Mouse (Mus musculus) cerebellum, postnatal 4 days (tissue): Measurements from ENCODE around the gene Olfr635.
"Not testable (repeated sequence)": the region's sequence is repeated elsewhere in the genome, so short reads cannot be mapped to it uniquely, and the experiment has no call there.

ENCODE experiments used
- DNase-seq, 2 experiments: peaks; one replicate each; pipeline ENCODE4 v3.0.0; 2022; ENCODE audit warnings: low spot score in 2 of 2, mixed read lengths in 1 of 2

Gene Olfr635

GRCm38 (mm10) chr7:103970852-103971251, at the start of gene Olfr635:
Olfr635 (plus strand) TSS chr7:103971152.
- DNase-seq, result no peak

- DNase-seq, result no peak
These were observed 42.4 kb upstream of the Olfr635 start, which contains the start of gene Olfr631 for GRCm38 (mm10) chr7:103928525-103928924. Olfr631 (plus strand) TSS chr7:103928825.

- DNase-seq, result no peak
These were observed 36.7 kb upstream of the Olfr635 start, which contains the start of gene Olfr632 for GRCm38 (mm10) chr7:103934264-103934663. Olfr632 (plus strand) TSS chr7:103934347.

- no peak for DNase-seq
These were observed 28.2 kb upstream of the Olfr635 start for GRCm38 (mm10) chr7:103942730-103943129.

- no peak for DNase-seq
These were observed 26.8 kb upstream of the Olfr635 start, which contains the start of gene Olfr633 for GRCm38 (mm10) chr7:103944137-103944536. Olfr633 (plus strand) TSS chr7:103944437.

GRCm38 (mm10) chr7:103966873-103967272, 4.1 kb upstream of the Olfr635 start:
- not testable (repeated sequence) for DNase-seq

- no peak for DNase-seq
These were observed 830 bp downstream of the Olfr635 start for GRCm38 (mm10) chr7:103971782-103972181.

- DNase-seq, result no peak
These were observed 27.5 kb downstream of the Olfr635 start, which contains the start of gene Olfr638 for GRCm38 (mm10) chr7:103998446-103998845. Olfr638 (plus strand) TSS chr7:103998746.

GRCm38 (mm10) chr7:103999124-103999523, 28.2 kb downstream of the Olfr635 start:
- no peak for DNase-seq

- DNase-seq, result no peak
These were observed 46.3 kb downstream of the Olfr635 start, which contains the start of gene Olfr639 for GRCm38 (mm10) chr7:104017203-104017602. Olfr639 (minus strand) TSS chr7:104017303.

GRCm38 (mm10) chr7:104018953-104019352, 48.0 kb downstream of the Olfr635 start:
- no peak for DNase-seq

- no peak for DNase-seq
These were observed 50.7 kb downstream of the Olfr635 start for GRCm38 (mm10) chr7:104021651-104022050.

- DNase-seq, result no peak
These were observed 54.5 kb downstream of the Olfr635 start, which contains the start of gene Olfr640 for GRCm38 (mm10) chr7:104025473-104025872. Olfr640 (minus strand) TSS chr7:104025573.

GRCm38 (mm10) chr7:104026978-104027377, 56.0 kb downstream of the Olfr635 start:
- DNase-seq, result no peak

GRCm38 (mm10) chr7:104035145-104035544, 64.2 kb downstream of the Olfr635 start, which contains the start of gene Olfr641:
Olfr641 (plus strand) TSS chr7:104035445.
- DNase-seq, result no peak
